Mouse (Mus musculus): Measurements from ENCODE around the gene Mtch1.

Gene Mtch1

DNA sequence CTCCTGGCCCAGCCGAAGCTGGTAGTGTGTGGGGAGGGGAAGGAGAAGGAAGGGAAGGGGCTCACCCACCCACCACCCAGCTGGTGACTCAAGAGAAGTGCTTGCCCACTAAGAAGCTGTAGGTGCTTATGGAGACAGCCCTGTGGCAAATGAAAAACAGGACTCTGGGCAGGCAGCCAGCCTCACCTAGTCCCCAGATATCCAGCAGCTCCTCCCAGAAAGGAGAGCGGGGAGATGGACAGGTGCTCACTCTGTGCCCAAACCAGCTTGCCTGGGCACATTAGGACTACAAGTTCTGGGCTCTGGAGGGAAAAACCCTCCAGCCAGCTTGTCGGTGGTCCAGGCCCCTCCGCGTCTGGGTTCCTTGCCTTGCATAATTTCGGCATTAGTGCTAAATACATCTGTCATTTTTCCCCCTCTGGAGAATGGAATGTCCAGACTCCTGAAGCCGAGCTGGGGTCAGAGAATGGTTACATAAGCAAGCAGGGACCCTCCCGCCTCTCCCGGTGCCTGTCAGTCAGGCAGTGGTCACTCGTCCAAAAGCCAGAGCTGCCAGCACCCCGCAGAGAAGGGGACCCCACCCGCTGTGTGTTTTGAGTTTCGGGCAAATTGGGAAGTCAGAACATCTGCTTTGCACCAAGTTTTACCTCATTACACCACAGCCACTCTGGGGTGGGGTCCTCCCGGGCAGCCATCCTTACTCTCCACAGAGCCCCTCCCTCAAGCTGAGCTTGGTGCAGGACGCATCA is 42.5 kb downstream of the Mtch1 start:
- no peak for DNase-seq (ENCODE audit: low spot score)

GRCm38 (mm10) chr17:29304376-29305057 is 43.2 kb downstream of the Mtch1 start:
- no peak for DNase-seq (ENCODE audit: low spot score)

GRCm38 (mm10) chr17:29303856-29304255 is 43.9 kb downstream of the Mtch1 start:
- DNase-seq (ENCODE audit: low spot score) = no peak

DNA sequence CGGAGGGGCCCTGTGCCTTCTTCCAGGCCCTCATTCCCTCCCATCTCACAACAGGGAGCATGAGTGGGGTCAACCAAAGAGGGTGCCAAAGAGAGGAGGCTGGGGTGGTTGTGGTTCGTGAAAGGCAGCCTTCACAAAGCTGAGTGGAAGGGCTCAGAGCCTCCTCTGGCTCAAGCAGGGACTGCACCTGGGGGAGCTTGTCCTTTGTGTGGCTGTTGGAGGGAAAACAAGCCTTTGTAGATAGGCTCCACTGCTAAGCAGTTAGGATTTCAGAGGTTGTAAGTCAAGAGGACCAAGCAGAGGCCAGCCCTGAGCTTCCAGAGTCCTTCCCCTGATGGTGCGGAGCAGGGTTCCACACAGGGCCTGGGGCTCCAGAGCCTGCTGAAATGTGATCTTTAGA is 44.6 kb downstream of the Mtch1 start:
- no peak for DNase-seq (ENCODE audit: low spot score)

DNA sequence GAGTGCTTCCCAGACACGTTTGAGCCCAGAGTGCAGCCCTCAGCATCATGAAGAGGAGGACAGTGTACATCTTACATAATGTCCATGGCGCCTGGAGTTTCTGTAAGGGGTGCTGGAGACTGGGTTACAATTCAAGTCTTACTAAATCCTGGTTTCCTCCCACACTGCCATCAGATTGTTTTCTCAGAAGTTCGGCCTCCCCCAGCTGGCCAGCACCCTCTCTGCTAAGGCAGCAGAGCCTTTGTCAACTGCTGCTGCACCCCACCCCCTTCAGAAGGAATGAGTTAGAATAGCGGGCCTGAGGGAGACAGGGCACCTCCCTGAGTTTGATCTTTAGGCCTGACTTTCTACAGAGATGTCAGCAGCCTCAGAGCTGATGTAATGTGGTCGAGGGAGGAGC is 45.6 kb downstream of the Mtch1 start:
- no peak for DNase-seq (ENCODE audit: low spot score)

DNA sequence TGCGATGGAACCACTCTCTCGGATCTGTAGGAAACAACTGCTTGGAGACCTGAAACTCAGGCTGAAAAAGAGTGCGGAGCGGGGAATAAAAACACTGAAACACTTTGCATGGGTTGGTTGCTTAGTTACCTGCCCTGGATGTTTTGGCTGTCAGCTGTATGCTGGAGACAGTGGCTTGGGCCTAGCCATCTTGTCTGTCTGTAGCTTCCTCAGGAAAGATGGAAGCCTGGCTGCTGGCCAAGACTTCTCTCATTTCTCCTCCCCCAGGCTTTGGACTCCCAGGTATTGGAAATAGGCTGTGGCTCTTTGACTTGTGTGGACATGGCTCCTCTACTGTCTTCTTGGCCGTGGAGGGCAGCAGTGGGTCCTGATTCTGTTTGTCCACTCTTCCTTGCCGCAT is 46.3 kb downstream of the Mtch1 start:
- DNase-seq (ENCODE audit: low spot score) = no peak

DNA sequence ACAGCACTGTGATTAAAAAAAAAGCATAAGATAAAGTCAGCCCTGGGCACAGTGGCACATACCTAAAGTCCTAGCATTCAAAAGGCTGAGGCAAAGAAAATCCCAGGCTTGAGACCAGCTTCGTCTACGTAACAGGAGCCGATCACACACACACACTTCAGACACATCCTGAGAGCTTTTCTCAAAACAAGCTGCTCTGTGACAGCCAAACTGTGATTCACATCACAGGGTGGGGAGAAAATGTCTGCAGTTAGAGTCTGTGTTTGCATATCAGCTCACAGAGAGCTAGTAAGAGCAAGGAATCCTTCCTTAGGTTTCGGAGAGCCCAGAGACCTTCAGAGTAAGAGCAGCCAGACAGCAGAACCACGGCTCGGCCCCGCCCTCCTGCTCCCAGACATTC is 46.8 kb downstream of the Mtch1 start:
- DNase-seq (ENCODE audit: low spot score) = no peak

- no peak for DNase-seq (ENCODE audit: low spot score)
These were observed 48.5 kb downstream of the Mtch1 start for GRCm38 (mm10) chr17:29299282-29299681.

DNA sequence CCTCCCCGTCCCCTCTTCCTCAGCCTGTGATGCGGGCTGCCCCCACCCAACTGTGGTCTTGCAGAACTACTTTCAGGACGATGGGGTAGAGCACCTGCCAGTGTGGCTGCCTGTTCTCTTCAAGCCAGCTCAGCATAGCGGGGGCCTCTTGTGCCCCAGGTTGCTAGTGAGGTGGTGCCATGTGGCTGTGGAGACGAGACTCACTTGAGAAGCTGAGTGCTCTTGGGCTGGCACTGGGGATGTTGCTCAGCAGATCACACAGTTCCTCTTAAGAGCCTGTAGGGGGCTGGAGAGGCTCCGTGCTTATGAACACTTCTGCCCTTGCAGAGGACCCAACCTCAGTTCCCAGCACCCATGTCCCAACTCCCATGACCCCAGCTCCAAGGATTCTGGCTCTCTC is 49.9 kb downstream of the Mtch1 start:
- DNase-seq (ENCODE audit: low spot score) = no peak

DNA sequence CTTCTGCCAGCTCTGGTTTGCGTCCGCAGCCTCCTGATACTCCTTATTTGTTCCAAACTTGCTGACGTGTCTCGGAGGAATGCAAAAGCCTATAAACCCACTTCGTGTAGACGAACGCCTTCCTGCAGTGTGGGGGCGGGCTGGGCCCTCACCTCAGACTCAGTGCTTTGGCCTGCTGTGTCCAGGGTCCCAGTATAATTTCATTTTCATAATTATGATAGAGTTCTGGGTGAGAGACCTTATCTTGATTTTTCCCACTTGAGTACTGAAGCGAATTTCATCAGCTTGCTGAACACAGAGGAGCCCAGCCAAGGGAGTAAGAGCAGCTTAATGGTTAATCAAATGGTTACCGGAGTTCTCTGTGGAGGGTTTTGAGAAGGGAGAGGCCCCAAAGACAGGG is 50.4 kb downstream of the Mtch1 start:
- no peak for DNase-seq (ENCODE audit: low spot score)

DNA sequence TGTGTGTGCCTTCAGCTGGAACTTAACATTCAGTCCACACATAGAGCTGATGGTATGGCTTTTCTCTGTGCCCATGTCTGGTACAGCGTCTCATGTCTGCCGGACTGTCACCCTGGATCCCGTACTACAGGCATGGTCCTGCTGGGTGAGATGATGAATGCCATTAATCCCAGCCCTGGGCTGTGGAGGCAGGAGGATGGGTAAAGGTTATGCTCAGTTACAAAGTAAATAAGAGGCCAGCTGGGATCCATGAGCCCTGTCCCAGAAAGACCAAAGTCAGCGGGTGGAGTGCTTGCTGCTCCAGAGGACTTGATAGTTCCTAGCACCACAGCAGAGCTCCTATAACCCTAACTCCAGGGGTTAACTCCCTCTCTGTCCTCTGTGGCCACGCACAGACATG is 51.9 kb downstream of the Mtch1 start:
- DNase-seq (ENCODE audit: low spot score) = no peak

- no peak for DNase-seq (ENCODE audit: low spot score)
These were observed 53.7 kb downstream of the Mtch1 start for GRCm38 (mm10) chr17:29293807-29294605.

GRCm38 (mm10) chr17:29292996-29293395 is 54.7 kb downstream of the Mtch1 start:
- no peak for DNase-seq (ENCODE audit: low spot score)

DNA sequence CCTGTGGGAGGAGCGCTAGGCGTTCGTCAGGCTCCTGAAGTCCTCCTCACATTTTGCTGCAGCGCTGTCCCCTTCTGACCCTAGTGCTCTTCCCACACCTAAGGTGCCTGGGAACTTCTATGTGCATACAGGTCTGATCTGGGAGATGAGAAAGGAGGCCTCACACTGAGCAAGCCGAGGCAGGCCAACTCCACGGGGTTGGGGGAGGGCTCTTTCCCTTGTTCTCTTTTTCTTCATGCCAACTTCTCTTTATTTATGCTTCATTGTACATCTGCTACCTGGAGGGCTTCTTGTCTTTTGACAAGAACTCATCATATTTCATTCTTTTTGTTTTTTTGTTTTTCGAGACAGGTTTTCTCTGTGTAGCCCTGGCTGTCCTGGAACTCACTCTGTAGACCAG is 55.9 kb downstream of the Mtch1 start:
- DNase-seq (ENCODE audit: low spot score) = no peak

GRCm38 (mm10) chr17:29282216-29282952 is 65.3 kb downstream of the Mtch1 start:
- DNase-seq (ENCODE audit: low spot score) = no peak

All from ovary, adult 18-20 months (tissue).